Mouse (Mus musculus): ENCODE results near the gene Pcsk2.

Gene Pcsk2

DNA sequence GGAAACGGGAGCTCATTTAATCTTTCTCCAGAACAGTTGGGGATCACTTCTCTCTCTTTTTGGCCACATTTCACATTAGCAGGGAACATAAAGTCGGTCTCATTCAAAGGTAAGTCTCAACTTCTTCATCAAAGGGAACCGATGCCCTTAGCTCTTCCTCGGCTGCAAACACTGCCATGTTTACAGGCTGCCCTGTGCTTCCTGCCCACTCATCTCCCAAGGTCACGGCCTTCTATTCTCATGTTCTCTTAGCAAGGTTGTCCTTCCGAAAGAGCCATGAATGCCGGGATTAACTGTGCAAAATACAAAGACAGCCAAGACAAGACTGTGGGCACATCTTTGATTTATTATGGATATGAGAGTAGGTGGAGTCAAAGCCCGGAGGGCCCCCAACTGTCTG, 178.8 kb downstream of the Pcsk2 start:
- DNase-seq (ENCODE audit: low read depth, low spot score), result no peak

DNA sequence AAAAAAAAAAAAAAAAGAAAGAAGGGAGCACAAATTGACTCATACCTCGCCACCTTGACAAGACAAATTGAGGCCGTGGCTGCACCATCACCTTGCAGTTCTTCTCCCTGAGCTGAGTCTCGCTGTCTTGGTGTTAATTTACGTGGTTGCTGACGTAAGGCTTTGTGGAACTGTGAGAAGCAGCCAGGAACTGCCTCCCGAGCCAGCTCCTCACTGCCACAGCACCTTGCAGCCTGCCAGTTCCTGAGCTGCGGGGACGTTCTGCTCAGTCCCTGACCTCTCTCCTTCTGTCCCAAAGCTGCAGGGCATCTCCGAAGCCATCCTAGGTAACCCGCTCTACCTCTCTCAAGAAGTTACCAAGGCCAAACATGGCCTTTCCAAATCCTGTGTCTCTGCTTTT, 186.5 kb downstream of the Pcsk2 start:
- peak; percentile 13 for DNase-seq (ENCODE audit: low read depth, low spot score)

DNA sequence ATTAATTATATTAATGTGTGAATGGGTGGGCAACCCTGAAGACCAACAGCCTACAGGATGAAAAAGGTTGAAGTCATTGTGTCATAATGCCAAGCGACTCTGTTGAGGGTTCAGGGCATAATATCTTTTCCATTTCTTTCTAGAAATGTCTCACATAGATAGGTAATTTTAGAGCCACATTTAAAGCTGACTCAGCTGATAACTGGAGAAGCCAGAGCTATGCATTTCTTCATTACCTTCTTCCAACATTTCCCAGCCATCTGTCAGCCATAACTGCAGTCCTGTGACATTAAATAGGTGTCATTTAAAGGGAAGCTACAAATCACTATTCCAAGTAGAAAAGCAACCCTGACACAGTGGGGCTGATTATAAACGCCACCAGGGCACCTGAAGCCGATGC, 189.5 kb downstream of the Pcsk2 start:
- no peak for DNase-seq (ENCODE audit: low read depth, low spot score)

DNA sequence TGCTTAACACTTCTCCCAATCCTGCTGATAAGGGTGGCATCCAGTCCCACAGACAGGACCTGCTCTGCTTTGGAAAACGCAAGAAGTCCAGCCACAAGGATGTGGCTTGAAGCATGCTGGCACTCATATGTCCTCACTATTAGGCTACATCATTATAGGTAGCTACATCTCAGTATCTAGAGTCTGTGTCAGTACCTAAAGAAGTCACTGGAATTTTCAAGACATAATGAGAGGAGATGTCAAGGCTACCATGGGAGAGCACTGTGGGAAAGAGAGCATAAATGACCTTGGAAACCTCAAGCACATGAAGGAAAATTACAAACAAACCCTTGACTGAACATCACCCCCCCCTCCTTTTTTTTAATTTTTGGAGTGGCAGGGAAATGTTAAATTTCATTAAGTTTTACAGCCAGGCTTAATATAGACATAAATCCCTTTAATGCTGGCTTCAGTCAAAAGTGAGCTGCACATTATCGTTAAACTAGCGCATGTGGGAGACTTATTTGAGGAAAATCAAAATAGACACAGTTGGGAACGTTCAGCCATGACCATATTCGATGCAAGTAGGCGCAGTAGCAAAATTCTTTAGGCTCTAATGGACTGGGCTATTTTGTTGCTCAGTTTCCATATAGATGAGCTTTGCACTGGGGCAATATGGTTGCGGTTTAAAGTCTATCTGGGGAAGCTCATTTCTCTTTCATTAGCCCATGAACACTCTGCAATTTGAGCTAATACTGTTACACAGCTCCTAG, 193.7 kb downstream of the Pcsk2 start:
- no peak for DNase-seq (ENCODE audit: low read depth, low spot score)

DNA sequence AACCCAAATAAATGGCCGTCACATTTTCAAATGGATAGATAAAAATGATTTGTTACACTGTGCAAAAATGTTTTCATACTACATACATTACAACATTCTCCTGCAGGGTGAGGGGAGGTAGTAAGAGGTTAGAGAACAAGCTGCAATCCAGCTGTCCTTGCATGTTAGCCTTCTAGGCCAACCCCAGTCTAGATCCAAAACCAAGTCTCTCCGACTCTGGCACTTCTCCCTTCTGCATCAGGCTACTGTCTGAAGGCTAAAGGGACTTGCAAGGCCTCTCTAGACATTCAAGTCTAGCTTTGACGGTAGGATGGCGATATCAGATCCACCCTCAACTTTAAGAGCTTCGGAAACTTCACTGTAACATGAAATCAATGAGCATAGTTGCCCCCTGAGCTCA, 196.5 kb downstream of the Pcsk2 start:
- DNase-seq (ENCODE audit: low read depth, low spot score), result no peak

DNA sequence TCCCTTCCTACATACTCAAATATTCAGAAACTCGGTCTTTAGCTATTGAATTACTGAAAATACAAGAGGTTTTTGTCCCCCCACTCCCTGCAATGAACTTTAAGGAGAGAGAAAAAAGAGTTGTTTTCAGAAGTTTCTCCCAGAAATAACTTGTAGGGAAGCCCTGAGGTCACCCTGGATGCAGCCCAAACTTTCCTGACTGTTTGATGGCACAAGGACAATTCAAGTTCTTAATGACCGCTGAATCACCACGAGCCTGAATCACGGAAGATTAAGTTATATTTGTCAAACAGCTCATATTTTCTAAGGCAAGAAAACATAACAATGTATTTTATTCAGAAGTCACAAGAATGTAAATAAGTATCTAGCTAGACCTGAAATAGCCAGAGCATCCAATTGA, 197.1 kb downstream of the Pcsk2 start:
- DNase-seq (ENCODE audit: low read depth, low spot score), result no peak

DNA sequence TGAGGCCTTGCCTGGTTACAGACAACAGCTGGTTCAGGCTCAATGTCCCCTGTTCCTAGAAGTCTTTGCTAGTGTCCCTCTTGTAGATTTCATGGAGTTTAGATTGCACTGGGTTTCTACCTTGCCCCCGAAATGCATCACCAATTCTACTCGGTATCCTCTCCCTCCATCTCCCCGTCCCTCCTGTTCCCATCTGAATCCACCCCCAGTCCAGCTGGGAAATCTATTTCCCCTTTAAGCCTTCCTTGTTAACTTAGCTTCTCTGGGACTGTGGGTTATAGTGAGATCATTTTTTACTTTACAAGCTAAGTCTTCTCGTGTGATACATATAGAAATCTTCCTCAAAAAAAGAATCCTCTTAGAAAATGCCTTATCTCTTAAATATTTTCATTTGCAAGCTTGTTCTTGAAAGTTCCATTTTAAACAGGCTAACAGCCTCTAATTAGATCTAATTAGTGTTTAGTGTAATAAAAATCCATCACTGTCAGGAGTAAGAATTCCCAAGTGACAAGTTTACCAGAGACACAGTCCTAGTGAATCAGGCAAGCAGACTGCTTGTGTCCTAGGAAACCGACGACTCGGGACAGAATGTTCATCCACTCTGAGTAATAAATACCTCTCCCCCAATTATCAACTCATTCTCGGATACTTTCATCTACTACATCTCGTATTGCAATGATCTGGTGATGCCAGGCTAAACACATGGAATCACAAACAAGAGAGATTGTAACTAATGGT, 206.3 kb downstream of the Pcsk2 start:
- no peak for DNase-seq (ENCODE audit: low read depth, low spot score)

DNA sequence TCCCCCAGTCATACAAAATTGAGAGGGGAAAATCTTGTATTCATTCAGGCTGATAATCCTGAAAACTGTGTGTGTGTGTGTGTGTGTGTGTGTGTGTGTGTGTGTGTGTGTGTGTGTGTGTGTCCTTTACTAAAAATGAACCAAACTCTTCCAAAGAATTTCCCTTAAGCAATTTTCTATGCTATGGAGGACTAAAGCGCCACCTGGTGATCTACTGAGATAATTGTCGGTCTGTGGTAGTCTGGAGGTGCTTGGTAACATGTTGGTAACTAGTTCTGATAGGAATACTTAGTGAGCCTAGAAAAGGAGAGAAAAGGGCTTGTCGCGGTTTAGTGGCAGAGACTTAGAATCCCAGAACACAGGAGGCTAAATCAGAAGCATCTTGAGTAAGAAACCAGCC, 230.5 kb downstream of the Pcsk2 start:
- DNase-seq (ENCODE audit: low read depth, low spot score), result peak; percentile 63

DNA sequence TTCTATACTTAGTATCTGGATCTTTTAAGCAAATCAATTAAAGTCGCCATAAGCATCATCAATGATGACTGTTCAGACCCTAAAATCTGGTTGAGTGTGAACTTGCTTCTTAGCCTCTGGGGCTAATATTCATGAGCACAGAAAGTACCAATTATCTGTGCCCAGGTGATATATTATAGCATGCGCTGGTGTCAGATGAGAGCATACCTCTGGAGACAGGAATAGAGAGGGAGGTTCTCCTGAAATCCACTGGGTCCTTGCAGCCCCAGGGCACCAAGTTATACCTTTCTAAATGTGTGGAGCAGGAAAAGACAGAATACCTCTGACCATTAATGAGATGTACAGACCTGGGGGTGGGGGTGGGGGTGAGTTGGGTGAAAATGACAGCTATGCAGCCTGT, 234.4 kb downstream of the Pcsk2 start:
- DNase-seq (ENCODE audit: low read depth, low spot score), result no peak

DNA sequence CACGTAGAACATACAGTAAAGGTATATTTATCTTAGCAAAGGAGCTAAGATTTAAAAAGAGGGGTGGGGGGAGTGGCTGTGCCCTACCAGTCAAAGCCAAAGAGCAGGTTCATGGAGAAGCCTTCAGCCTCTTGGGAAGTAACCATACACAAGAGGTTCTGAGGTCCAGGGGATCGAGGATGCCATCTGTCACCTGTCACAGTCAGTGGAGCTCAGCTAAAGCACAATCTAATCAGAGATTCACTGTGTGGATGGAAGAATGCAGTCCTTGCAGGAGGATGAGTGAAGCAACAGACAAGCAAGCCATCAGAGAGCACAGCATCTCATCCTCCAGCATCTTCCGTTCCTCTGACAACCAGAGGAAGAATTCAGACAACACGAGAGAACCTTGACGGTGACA, 244.0 kb downstream of the Pcsk2 start:
- no peak for DNase-seq (ENCODE audit: low read depth, low spot score)

DNA sequence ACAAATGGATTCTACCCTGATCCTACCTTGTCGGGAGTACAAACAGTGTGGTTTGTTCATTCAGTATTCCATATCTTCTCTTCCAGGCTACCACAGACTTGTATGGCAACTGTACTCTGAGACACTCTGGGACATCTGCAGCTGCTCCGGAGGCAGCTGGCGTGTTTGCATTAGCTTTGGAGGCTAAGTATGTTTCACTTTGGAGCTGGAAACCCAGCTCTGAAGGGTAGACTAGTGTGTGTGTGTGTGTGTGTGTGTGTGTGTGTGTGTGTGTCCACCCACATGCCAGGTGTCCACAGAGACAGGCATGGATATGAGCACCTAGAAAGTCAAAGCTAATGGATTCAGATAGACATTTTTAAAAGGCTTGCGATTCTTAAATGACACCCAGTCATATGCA, 249.9 kb downstream of the Pcsk2 start:
- DNase-seq (ENCODE audit: low read depth, low spot score), result no peak

DNA sequence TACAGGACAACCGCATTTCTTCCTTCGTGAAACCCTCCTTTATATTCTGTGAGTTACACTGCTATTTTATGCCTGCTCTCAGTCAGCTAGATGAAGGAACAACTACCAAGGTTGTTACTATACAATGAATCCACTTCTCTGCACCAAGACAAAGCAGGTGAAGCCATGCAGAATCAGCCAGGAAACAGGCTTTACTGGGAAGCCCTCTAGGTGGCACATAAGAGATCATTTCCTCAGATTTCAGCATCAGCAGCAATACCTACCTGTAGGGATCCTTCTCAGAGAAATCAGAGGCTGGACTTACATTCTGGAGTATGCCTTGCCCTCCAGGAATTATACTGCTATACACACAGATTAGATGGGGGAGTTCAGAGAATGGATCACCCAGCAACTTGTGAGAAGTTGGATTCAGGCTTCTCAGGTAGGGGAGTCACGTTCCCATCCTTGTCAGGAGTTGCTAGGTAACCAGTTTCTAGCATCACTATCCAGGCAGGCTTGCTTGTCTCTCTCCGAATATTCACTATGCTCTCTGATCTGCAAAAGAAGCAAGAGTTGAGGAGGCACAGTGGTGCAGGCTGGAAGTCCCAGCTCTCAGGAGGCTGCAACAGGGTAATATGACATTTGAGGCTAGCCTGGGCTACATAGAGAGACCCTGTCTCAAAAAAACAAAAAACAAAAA, 250.5 kb downstream of the Pcsk2 start:
- DNase-seq (ENCODE audit: low read depth, low spot score), result no peak

DNA sequence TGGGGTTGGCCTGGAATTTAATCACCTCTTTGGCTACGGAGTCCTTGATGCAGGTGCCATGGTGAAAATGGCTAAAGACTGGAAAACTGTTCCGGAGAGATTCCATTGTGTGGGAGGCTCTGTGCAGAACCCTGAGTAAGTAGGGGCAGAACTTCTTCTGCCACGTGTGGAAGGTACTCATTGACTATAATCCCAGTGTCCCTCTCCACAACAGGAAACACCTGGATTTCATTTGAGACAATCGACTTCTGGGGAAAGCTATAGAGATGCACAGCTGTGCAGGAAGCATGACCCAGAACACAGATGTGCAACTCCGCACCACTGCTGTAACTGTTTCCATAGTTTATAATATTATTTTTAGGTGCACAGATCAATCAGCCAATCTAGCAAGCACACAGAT, 255.1 kb downstream of the Pcsk2 start:
- DNase-seq (ENCODE audit: low read depth, low spot score), result no peak

DNA sequence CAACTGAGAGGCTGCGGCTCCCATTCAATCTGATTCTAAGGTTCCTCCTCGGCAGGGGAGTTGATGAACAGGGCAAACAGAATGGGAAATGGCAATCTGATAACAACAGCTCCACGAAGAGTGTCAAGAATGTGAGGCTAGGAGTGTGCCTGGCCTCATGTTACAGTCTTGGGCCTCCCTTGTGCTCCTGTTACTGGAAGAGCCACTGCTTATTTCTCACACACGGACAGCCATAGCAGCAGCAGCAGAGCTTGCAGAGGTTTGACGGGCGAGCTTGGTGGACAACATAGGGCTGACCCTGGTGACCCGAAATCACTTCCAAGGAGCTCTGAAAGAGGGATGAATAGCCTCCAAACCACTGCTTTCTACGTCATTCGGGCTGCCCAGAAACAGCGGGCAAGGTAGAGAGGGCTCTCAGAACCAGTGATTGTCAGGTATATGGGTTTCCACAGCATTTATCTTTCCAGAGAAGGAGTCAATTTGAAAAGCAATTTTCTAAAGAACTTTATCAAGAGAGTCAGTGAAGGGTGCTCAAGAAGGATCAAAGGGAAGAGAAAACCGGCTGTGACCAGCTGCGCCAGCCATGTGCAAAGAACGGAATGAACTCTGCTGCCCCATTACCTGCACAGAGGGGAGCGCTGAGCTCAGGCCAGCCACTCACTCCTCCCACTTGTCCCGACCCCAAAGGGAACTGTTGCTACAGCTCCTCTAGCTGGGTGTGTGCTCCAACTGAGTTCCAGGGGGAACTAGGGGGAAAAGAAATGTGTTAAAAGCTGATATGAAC, 260.4 kb downstream of the Pcsk2 start:
- DNase-seq (ENCODE audit: low read depth, low spot score), result peak; percentile 21

DNA sequence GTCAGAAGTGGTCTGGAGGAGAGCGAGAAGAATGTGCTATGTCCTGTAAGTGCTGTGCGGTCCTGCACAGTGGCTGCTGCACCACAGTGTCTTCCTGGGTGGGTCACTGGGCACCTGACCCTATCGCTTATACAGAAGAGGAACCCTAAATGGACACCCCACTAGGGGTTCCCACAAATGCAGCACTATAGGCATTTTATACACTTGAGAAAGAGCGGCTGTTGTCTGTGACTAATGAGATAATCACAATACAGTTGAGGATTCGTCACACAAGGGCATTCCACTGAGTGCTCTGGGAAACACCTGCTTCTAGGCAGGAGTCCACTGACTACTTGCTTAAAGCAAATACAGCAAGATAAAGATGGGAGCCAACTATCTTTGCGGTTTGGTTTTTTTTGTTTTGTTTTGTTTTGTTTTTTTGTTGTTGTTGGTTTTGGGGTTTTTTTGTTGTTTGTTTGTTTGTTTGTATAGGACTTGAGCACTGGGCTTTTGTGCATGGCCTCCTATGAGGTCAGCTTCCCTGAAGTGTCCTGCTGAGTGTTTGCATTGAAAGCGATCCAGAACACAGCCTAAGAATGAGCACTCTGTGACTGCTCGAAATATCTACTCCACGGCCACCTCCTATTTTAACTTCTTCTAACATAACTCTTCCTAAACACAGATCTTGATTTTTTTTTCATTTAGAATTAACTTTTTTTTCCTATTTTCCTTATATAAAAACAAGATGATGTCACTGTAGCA, 261.1 kb downstream of the Pcsk2 start:
- DNase-seq (ENCODE audit: low read depth, low spot score), result no peak

DNA sequence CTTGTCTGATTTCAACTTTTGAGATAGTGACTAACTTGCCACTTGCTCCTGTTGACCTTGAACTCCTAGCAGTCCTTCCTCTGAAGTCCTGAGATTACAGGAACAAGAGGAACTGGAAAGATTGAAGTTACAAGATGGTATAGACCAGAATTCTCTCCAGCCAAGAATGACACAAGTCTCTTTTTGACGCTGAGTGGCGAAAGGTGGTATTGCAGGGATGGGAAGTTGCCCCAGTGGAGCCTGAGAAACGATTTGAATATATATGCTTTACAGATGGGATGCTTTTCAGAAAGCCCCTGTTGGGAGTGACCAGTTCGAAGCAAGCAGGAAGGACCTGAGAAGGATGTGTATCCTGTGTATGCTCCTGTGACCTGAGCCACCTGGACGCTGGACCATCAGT, 262.8 kb downstream of the Pcsk2 start:
- peak; percentile 33 for DNase-seq (ENCODE audit: low read depth, low spot score)

DNA sequence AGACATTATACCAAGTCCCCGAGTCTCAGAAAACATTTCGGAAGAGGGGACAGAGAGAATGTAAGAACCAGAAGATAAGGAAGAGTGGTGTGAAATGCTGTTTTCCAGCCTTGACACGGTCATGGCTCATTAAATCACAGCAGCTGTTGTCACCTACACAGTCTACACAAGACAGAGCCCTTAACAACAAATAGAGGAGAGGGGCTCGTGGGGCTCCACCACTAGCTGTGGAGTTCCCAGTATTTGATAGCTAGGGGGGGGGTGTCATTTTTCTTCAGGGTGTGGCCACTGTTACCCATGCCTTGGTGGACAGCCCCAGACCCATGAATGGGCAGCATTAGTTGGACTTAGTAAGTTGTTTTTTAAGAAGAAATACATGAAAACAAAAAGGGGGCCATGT, 266.3 kb downstream of the Pcsk2 start:
- no peak for DNase-seq (ENCODE audit: low read depth, low spot score)

DNA sequence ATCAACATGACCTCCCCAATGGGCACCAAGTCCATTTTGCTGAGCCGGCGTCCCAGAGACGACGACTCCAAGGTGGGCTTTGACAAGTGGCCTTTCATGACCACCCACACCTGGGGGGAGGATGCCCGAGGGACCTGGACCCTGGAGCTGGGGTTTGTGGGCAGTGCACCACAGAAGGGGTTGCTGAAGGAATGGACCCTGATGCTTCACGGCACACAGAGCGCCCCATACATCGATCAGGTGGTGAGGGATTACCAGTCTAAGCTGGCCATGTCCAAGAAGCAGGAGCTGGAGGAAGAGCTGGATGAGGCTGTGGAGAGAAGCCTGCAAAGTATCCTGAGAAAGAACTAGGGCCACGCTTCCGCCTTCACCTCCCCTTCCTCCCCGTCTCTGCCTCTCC, 267.5 kb downstream of the Pcsk2 start:
- DNase-seq (ENCODE audit: low read depth, low spot score), result no peak

DNA sequence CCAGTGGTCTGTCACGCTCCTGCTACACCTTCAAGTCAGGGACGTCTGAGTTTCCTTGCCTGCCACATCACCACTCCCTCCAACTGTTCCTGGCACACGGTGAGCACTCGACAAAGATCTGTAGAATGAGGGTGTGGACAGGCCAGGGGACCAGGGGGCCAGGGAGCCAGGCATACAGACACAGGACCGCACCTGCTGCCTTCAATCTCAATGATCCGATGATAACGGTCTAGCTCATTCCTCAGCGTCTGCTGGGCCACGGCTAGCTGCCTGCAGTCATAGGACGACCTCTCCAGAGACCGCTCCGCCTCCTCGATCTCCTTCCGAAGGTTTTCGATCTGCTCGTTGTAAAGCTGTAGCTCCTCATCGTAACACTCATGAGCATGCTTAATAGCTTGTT, 285.7 kb downstream of the Pcsk2 start:
- DNase-seq (ENCODE audit: low read depth, low spot score), result no peak

DNA sequence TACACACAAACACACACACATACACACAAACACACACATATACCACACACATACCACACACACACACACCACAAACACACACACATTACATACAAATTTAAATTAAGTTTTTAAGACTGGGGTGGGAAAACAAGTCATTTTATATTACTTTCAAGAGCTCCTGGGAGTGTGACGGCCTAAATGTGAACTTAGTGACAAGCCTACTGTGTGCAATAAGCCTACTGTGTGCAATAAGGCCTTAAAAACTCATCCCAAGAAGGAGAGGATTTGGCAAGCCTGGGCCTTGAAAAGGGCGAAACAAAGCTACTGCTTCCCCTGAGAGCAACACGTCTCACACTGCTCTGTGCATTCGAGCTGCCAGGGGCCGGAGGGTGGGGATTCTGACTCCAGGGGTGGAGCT, 286.8 kb downstream of the Pcsk2 start:
- DNase-seq (ENCODE audit: low read depth, low spot score), result no peak

DNA sequence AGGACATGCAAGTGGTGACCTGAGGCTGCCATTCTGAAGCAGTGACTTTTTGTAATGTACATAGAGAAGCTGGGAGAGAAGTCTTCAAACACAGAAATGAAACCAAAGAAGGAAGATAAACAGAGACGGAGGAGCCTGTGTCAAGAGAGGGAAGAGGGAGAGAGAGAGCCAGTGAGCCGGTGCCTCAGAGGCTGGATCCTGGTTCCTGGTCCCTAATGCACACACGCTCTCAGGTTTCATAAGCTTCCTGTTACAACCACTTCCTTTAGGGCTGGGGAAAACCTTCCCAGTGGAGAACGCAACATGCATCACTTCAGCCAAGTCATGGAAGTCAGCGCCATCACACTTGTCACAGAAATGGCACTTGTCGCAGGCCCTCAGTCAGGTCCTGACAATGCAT, 288.1 kb downstream of the Pcsk2 start:
- DNase-seq (ENCODE audit: low read depth, low spot score), result no peak

Measured in R1 (cell line).